In the genomic region with DNA sequence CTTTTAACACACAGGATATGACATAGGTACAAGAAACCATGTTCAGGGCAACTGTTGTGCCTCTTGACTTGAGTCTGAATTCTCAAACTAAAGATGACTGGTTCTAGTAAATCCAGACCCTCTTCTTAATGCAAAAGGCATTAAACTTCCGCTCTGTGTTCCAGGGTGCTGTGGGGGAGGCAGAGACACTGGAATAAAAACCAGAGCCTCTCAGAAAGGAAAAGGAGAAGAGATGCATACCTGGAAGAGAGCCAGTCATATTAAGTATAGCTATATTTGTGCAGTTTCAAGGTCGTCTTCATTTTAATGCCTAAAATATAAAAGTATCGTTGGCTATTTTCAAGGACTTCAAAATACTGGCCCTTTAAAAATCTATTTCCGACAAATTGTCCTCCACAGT, we compare ENCODE assay signal across 21 mouse cellular contexts. TPM values are rescaled to one million over a fixed set of nuclear protein-coding genes. Genes with fewer than 3 reads are reported as not detected.
"Had no signal": no experiment of that assay in that cellular context is flagged by ENCODE, and none has a peak within 500 bp of the region (broad histone marks: within the 10 kb centered on the region; RNA-seq: fewer than 3 reads in every experiment).

No protein-coding gene starts in this region.

- H3K27ac ChIP-seq: kidney, postnatal 0 days; limb, embryonic 12.5 days; limb, embryonic 15.5 days; liver, embryonic 14.5 days; macrophage; midbrain, embryonic 12.5 days; midbrain, embryonic 15.5 days; neural tube, embryonic 12.5 days; neural tube, embryonic 15.5 days had no signal

- H3K4me3 ChIP-seq: limb, embryonic 12.5 days; limb, embryonic 15.5 days; midbrain, embryonic 12.5 days; midbrain, embryonic 15.5 days; neural tube, embryonic 12.5 days; neural tube, embryonic 15.5 days had no signal

- H3K4me2 ChIP-seq: limb, embryonic 12.5 days; limb, embryonic 15.5 days; liver, embryonic 11.5 days; lung, embryonic 14.5 days; midbrain, embryonic 12.5 days; midbrain, embryonic 15.5 days; neural tube, embryonic 12.5 days; neural tube, embryonic 15.5 days had no signal

- DNase-seq: kidney, adult 9 months; kidney, postnatal 36 days; left cerebral cortex, postnatal 4 days; liver, postnatal 0 days; right cerebral cortex, adult 18-20 months; right cerebral cortex, postnatal 14 days; right cerebral cortex, postnatal 4 days; thymus, adult 18-20 months; thymus, postnatal 36 days had no signal

- H3K4me1 ChIP-seq: limb, embryonic 12.5 days; limb, embryonic 15.5 days; midbrain, embryonic 12.5 days; midbrain, embryonic 15.5 days; neural tube, embryonic 12.5 days; neural tube, embryonic 15.5 days had no signal

- H3K27me3 ChIP-seq: limb, embryonic 12.5 days; limb, embryonic 15.5 days; neural tube, embryonic 15.5 days had no signal

- H3K9me3 ChIP-seq: limb, embryonic 12.5 days; limb, embryonic 15.5 days; midbrain, embryonic 12.5 days; midbrain, embryonic 15.5 days; neural tube, embryonic 12.5 days; neural tube, embryonic 15.5 days had no signal

- ATAC-seq: liver, postnatal 0 days; lung, postnatal 0 days; midbrain, embryonic 15.5 days had no signal

- H3K9ac ChIP-seq: limb, embryonic 12.5 days; limb, embryonic 15.5 days; liver, embryonic 14.5 days; liver, postnatal 0 days; lung, embryonic 14.5 days; midbrain, embryonic 12.5 days; midbrain, embryonic 15.5 days; neural tube, embryonic 12.5 days; neural tube, embryonic 15.5 days had no signal

- H3K36me3 ChIP-seq: limb, embryonic 12.5 days; limb, embryonic 15.5 days; midbrain, embryonic 12.5 days; midbrain, embryonic 15.5 days; neural tube, embryonic 12.5 days; neural tube, embryonic 15.5 days had no signal

RNA-seq across cellular contexts. Expression of a gene that starts 47.3 kb away (rescaled TPM):
- polyA plus RNA-seq: macrophage had no signal
